Mouse (Mus musculus): ENCODE data around the gene Lipm.
A peak's percentile ranks its signal among the peaks of the same experiment; 100 is the strongest.

The Lipm gene

DNA sequence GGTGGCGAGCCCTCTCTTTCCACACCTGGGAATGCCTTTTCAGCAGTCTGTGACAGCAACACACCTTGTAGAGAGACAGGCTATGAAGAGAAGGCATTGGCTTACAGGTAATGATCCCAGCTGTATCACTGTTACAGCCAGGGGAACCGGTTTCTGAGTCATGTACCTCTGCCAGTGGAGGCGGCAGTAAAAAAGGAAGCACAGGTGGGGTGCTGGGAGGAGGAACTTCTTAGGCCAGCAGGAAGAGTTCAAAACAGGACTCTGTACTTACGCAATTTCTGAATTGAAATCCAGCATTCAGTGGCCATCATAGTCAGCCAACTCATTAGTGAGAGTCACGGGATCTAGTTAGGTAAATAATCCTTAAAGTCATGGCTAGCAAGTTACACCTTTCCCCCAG, 65.2 kb downstream of the Lipm start, which contains the start of gene Ankrd22:
TSS of gene Ankrd22 (minus strand) at position 163 of the 400 bp plus-strand sequence.
- DNase-seq (ENCODE audit: low spot score in 2 of 2) = peak; percentile 42 to 50

DNA sequence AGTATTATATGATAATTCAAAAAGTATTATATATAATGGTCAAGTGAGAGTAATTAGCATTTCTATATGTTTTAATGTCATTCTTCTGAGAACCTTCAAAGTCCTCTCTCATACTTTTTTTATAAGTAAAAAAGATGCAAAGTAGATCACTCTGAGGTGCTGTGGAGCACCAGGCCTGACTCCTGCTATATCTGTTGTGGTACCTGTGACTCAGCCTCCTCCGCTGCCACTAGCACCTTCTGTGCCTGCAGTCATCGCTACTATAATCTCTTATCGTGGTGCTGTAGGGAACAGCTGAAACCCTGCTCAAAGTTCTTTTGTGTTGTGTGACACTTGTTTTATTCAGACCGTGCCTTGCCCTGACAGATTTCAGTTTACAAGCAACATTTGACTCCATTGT, 65.7 kb downstream of the Lipm start:
- no peak for DNase-seq (ENCODE audit: low spot score in 2 of 2)

DNA sequence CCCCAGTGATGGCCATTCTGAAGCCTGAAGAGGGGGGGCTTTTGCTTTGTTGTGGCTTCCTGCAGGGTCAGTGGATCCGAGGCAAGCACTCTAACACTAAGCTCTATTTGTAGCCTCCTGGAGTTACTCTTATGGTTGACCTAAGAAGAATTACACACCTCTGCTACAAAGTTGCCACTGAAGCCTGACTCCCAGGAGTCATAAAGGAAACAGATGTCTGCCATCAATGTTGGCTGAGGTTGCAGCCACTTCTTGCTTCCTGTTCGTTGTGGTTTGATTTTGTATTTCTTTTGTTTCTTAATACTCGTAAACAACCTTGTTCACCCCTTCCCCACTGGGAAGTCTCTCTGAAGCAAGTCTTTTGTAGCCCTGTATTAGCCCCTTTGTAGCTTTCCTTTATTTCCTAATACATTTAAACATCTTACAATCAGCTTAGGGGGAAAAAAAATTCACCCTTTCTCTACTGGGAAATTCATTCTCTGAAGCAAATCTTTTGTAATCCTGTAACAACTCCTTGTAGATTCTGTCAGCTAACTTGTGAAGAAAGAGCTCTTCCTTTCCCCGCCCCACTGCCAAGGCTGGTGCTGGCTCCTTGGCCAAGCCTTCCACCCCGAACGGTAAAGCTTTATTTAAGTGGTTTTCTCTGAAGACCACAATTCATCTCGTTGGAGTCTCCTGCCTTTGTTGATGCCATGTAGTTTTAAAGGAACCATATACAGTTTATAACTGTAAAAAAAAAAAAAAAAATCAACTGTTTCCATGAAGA, 67.3 kb downstream of the Lipm start:
- DNase-seq (ENCODE audit: low spot score in 2 of 2) = peak; percentile 59 to 68

DNA sequence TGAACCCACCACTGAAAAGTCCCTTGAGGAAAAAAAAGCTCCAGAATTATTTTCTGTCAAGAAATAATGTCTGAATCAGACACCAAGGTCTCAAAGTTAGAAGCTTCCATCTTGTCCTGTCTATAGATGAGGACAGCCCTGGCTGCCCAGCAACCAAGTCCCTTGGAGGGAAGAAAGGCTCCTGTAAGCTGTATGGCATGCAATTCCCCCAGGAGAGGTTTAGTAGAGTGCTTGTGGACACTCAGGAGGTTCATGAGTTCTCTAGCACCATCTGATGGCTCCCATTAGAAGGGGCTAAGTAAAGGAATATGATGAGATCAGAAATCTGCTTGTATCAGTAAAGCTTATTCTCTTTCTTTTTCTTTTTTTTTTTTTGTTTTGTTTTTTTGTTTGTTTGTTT, 68.4 kb downstream of the Lipm start:
- DNase-seq (ENCODE audit: low spot score in 2 of 2) = no peak

DNA sequence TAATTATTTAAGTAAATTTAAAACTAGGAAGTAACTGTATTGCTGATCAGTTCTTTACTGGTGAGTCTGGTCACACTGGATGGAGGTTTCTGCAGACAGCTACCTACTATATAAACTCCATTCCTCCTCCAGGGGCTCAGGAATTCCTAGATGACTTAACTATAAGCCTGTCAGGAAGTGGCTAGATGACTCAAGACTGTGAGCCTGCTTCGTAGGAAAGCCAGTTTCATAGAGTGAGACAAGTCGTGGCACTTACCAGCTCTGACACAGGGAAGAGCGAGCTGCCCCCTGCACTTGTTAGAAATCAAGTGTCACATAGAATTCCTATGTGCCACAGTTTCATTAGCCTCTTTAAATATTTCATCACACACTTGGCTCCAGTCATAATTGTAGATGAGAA, 70.4 kb downstream of the Lipm start:
- DNase-seq (ENCODE audit: low spot score in 2 of 2) = no peak
